Mouse (Mus musculus) neural tube, embryonic 11.5 days (tissue): ENCODE data around the gene Kif5a. TPM values are rescaled to one million over a fixed set of nuclear protein-coding genes. Genes with fewer than 3 reads are reported as not detected.
A peak's percentile ranks its signal among the peaks of the same experiment; 100 is the strongest.
"Not testable (repeated sequence)": the region's sequence is repeated elsewhere in the genome, so short reads cannot be mapped to it uniquely, and the experiment has no call there.

ENCODE experiments used
- ATAC-seq: fragments of 200-750 bp; cut with Nextera tagmentation; 2 replicates; pipeline ENCODE4 v1.8.0; 2017; ENCODE audit warnings: moderate number of reproducible peaks, mild to moderate bottlenecking, moderate TSS enrichment, moderate library complexity; ENCODE audit not compliant: insufficient read depth, low FRiP score, low TSS enrichment
- DNase-seq: peaks from one replicate; pipeline ENCODE4 v3.0.0-alpha.2; 2015; ENCODE audit warnings: low spot score
- H3K27ac ChIP-seq: fragments of 300-500 bp; sonication (generic); 2 replicates; pipeline ENCODE4 v1.5.1; 2014; ENCODE audit warnings: low read depth, mild to moderate bottlenecking, low read length
- H3K27me3 ChIP-seq: fragments of 300-500 bp; sonication (generic); 2 replicates; pipeline ENCODE4 v1.6.1; 2014; ENCODE audit warnings: mild to moderate bottlenecking, low read length, mixed read lengths; ENCODE audit not compliant: control insufficient read depth, insufficient read depth
- H3K36me3 ChIP-seq: fragments of 300-500 bp; sonication (generic); 2 replicates; pipeline ENCODE4 v1.6.1; 2014; ENCODE audit warnings: mild to moderate bottlenecking, low read length, moderate library complexity, mixed read lengths; ENCODE audit not compliant: control insufficient read depth, insufficient read depth
- H3K4me1 ChIP-seq: fragments of 300-500 bp; sonication (generic); 2 replicates; pipeline ENCODE4 v1.6.1; 2014; ENCODE audit warnings: low read length, mixed read lengths; ENCODE audit not compliant: control insufficient read depth, insufficient read depth
- H3K4me2 ChIP-seq: fragments of 300-500 bp; sonication (generic); 2 replicates; pipeline ENCODE4 v1.6.1; 2014; ENCODE audit warnings: low read depth, mild to moderate bottlenecking, moderate library complexity
- H3K4me3 ChIP-seq: fragments of 300-500 bp; sonication (generic); 2 replicates; pipeline ENCODE4 v1.5.1; 2014; ENCODE audit warnings: low read depth, low read length
- H3K9ac ChIP-seq: fragments of 300-500 bp; sonication (generic); 2 replicates; pipeline ENCODE4 v1.6.1; 2014; ENCODE audit warnings: mild to moderate bottlenecking, low read length
- H3K9me3 ChIP-seq: fragments of 300-500 bp; sonication (generic); 2 replicates; pipeline ENCODE4 v1.6.1; 2016; ENCODE audit warnings: low read length; ENCODE audit not compliant: control insufficient read depth
- WGBS: fragments of 180-500 bp; shearing (Covaris S2); extraction: QIAGEN DNeasy Blood & Tissue Kit; methylation state at CpG from one replicate; pipeline ENCODE4 v1.1.7; 2014; 5-methylcytosine and 5-hydroxymethylcytosine counted together
- polyA plus RNA-seq: library from polyadenylated mRNA; unstranded; fragments of >200 nt; fragmentation: Nextera tagmentation; extraction: Ambion mirVana; gene quantifications from 2 replicates; pipeline ENCODE4 v1.2.1, GENCODE M21; 2014

Gene Kif5a
- polyA plus RNA-seq, 1 experiment from 2014 or later = 51.0 TPM

DNA sequence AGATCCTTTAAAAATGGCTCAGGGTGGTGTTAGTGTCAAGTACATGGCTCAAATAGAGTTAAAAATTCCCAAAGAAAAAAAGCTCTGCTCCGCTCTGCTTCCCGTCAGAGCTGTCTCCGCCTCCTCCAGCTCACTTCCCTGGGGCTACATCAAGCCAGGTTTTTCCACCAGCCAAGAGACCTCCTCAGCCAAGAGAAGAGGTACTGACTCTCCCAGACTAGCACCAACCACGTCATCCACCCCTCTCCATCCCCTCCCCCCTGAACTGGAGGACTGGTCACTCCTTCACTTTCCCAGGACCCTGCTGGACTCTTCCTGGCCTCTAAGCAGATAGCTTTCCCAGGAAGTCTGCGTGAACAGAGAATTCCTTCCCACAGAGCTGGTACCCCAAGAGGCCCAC lies 66.8 kb downstream of the Kif5a start:
- no peak for ATAC-seq
- Histone ChIP-seq H3K4me1 (peaks cover 19% of the 10 kb centered on the region), H3K4me2 (peak overlapping the region; percentile 91), H3K9me3 (no peaks in the 10 kb centered on the region), H3K9ac (no peak overlapping the region), H3K36me3 (peaks cover 11% of the 10 kb centered on the region), H3K4me3 (peak overlapping the region; percentile 95; the same call in 1 of the 2 replicates), H3K27me3 (no peaks in the 10 kb centered on the region), H3K27ac (peak overlapping the region; percentile 45; the same call in 1 of the 2 replicates)
- WGBS = 2% methylated on average over 5 of the region's 5 CpGs
- peak; percentile 58 for DNase-seq

DNA sequence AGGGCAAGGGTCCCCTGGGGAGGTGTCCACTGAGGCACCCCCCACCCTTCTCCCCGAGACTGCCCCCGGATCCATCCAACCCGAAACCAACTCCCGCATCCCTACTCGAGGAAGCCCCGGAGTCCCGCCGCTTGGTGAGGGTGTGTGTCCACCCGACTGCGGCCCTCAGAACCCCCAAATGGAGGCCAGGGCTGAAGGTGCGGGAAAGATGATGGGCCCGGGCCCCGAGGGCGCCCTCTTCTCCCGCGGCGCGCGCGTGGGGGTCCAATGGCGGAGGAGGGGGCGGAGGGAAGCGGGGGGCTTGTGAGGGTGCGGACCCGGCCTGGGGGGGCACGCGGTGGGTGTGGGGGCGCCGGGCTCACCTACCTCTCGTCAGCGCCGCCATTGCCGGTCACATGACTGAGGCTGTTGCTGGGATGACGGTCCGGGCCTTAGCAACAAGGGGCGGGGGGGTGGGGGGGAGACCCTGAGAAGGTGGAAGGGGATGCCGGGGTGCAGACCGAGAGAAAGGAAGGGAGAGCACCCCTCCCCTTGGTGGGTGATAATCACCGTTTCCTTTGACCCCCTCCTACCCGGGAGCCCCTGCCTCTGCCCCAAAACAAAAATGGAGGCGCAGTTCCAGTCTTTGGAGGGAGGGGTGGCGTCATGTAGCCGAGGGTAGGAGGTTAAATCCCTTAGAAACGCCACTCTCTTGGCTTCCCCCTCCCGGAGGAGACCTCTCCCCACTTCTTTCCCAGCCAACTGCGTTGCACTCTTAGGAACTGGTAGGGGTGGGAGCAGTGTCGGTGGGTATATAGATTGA lies 67.6 kb downstream of the Kif5a start, which contains the start of gene Dtx3:
Gene Dtx3, minus strand, starts transcription at position 401 of the 802 bp plus-strand sequence.
- under 1% methylated on average over 42 of the region's 47 CpGs for WGBS
- ATAC-seq (peak; percentile 63), DNase-seq (peak; percentile 61)
- Histone ChIP-seq H3K4me3 (peak within 1 kb of the TSS; percentile 95), H3K9ac (peak within 1 kb of the TSS; percentile 89), H3K36me3 (peaks cover 13% of the 10 kb centered on the region), H3K27ac (peak within 1 kb of the TSS; percentile 88), H3K27me3 (no peaks in the 10 kb centered on the region), H3K4me1 (peaks cover 19% of the 10 kb centered on the region), H3K4me2 (peak within 1 kb of the TSS; percentile 91), H3K9me3 (no peaks in the 10 kb centered on the region)

DNA sequence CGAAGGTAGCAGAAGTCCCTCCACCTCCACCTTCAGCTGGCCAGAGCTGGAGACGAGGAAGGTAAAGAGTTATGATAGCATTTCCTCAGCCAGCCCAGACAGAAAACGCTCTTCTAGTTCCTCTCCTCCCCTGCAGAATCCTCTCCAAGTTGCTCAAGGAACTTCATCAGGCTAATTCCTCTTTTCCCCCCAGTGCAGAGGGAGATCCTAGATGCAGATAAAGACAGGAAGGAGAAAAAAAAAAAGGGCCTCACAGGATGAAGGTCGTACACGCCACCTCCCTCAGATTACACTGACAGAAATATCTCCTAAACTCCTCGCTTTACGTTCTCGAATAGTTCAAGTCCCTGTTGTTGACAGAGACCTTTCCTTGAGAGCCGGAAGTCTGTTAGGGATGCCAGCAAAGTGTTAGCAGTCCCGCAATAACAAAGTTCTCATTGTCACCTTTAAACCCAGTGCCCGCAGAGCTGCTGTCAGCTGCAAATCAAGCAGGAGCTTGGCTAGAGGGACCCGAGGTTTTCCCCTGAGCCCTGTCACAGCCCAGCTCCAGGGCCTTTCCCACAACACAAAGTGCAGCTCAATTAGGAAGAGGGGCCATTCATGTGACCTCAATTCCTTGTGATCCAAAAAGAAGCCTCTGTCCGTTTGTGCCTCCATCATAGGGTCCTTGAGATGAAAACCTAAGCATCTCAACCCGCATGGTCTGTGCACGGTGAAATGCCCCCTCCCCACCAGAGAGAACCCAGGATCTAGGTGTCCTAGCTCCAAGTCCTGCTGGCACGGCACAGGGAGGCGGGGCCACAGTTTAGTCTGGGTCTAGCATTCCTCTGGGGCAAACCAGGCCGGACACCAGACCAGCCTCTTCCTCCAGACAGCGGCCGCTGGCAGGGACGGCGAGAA lies 68.5 kb downstream of the Kif5a start:
- Histone ChIP-seq H3K36me3 (peaks cover 13% of the 10 kb centered on the region), H3K4me1 (peaks cover 26% of the 10 kb centered on the region), H3K4me3 (peak overlapping the region; percentile 95), H3K4me2 (peak overlapping the region; percentile 91), H3K27me3 (no peaks in the 10 kb centered on the region), H3K9me3 (no peaks in the 10 kb centered on the region), H3K27ac (peak overlapping the region; percentile 88), H3K9ac (peak overlapping the region; percentile 89)
- peak; percentile 42 for ATAC-seq
- 23% methylated on average over 22 of the region's 22 CpGs for WGBS
- no peak for DNase-seq

DNA sequence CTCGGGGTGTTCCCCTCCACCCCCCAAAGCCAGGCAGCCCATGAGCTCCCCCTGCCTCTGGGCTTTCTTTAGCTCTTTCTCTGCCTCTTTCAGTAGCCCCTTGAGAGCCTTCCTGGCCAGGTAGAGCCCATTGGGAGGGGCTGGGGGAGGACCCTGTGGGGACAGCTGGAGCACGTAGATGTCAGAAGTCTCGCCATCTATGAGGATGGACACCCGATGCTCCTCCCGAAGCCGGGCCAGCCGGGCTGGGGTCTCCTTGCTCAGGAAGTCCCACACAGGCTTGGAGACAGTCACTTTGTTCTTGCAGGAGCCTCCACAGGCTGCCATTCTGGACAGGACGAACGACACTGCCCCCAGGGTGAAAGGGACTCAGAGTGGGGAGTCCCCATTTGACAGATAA lies 70.1 kb downstream of the Kif5a start:
- Histone ChIP-seq H3K36me3 (peaks cover 13% of the 10 kb centered on the region), H3K4me2 (no peak overlapping the region), H3K27me3 (no peaks in the 10 kb centered on the region), H3K4me3 (0 out of 2 replicates have a peak overlapping the region, but pooled peaks have one; percentile 2), H3K27ac (no peak overlapping the region), H3K4me1 (peaks cover 32% of the 10 kb centered on the region), H3K9me3 (no peaks in the 10 kb centered on the region), H3K9ac (no peak overlapping the region)
- DNase-seq (no peak), ATAC-seq (no peak)
- 84% methylated on average over 9 of the region's 9 CpGs for WGBS

DNA sequence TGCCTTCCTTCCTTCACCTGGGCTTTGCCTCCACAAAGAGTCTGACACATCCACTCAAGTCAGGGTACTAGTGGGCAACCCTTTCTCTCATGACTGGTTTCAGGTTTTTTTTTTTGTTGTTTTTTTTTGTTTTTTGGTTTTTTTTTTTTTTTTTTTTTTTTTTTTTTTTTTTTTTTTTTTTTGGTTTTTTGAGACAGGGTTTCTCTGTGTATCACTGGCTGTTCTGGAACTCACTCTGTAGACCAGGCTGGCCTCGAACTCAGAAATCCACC lies 71.2 kb downstream of the Kif5a start:
- H3K4me2 ChIP-seq, H3K9me3 ChIP-seq, H3K27me3 ChIP-seq, H3K4me3 ChIP-seq, DNase-seq, H3K27ac ChIP-seq, ATAC-seq, H3K9ac ChIP-seq: not testable (repeated sequence)
- WGBS = 79% methylated on average over 1 of the region's 1 CpGs
- peaks cover 13% of the 10 kb centered on the region for H3K36me3 ChIP-seq
- H3K4me1 ChIP-seq = peaks cover 26% of the 10 kb centered on the region

DNA sequence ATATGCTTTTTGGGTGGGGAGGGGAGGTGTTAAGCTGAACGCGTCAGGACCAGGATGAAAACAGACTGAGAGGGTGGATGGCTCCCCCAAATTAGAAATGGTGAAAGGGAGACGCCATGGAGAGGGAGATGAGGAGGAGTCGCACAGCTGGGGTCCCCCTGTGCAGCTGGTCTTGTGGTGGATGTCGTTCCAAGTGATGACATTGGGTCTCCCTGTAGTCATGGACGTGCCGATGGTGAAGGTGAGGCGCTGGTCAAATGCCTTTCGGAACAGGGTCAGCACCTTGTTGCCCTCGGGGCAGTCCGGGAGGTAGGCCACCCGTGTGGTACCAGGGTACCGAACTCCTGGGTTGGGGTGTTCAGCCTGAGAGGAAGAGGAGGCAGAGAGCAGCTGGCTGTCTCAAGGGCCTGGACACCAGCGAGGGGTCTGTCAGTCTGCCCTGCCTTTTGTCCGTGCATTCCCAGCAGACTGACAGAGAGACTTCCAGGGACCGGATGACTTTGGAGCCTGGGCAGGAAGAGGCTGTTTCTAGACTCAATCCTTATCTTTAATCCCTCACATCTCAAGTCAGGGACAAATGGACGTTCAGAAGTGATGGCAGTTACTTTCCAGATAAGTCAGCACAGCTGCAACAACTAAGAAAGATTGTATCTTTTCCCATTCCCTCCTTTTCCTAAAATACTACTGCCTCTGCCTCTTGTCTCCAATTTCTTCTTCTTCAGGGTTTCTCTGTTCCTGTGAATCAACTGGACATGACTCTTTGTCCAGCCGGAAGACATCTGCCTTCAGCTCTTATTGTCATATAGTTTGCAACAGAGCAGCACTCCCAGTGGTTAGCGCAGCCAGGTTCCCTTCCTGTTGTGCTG lies 71.7 kb downstream of the Kif5a start:
- Histone ChIP-seq H3K9me3 (no peaks in the 10 kb centered on the region), H3K27ac (no peak overlapping the region), H3K9ac (no peak overlapping the region), H3K36me3 (peaks cover 15% of the 10 kb centered on the region), H3K4me1 (peaks cover 22% of the 10 kb centered on the region), H3K4me3 (no peak overlapping the region), H3K27me3 (no peaks in the 10 kb centered on the region), H3K4me2 (no peak overlapping the region)
- DNase-seq (no peak), ATAC-seq (no peak)
- WGBS = 81% methylated on average over 19 of the region's 19 CpGs

DNA sequence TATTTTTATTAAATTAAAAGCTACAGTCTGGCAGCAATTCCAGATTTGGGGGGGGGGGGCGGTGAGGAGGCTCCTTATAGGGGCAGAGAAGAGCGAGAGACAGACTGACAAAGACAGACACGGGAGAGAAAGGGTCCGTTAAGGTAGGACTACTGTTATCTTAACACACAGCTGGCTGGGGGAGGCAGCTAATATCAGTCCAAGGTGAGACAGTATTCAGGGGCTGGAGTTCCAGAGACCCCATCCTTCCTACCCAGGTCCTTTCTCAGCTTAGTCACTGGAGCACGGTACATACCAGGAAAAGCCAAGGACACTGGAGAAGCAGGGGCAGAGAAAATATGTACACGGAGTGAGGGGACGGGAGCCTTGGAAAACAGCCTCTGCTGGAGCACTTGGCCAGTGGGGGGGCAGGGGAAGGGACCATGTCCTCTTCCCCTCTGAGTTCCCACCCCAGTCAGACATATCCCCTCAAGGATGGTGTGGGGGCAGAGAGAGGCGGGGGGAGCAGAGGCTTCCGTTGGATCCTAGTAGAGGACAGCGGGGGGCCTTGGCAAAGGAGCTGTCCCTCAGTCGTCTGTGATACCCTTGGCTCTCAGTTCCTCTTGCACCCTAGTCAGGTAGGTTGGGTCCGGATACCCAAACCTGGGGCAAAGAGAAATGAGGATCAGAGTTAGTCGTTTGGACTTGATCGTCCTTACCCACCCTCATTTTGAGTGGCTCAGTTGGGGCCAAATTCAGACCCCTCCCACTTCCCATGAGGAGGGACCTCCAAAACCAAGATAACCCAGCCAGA lies 72.6 kb downstream of the Kif5a start:
- no peak for DNase-seq
- no peak overlapping the region for H3K9ac ChIP-seq
- peak overlapping the region; percentile 76; the same call in 1 of the 2 replicates for H3K27ac ChIP-seq
- H3K27me3 ChIP-seq = no peaks in the 10 kb centered on the region
- H3K4me1 ChIP-seq = peaks cover 19% of the 10 kb centered on the region
- peak overlapping the region; percentile 79; the same call in 1 of the 2 replicates for H3K4me3 ChIP-seq
- WGBS = 38% methylated on average over 14 of the region's 14 CpGs
- H3K4me2 ChIP-seq = peak overlapping the region; percentile 99
- peaks cover 17% of the 10 kb centered on the region for H3K36me3 ChIP-seq
- ATAC-seq = no peak
- H3K9me3 ChIP-seq = no peaks in the 10 kb centered on the region
